Mouse (Mus musculus): Measurements from ENCODE around the gene Fpr3.

GRCm38 (mm10) chr17:17840796-17841195, 46.9 kb upstream of the Fpr3 start:
- TF ChIP-seq CTCF (IDR thresholded peaks at IDR 0.05; ENCODE audit: borderline replicate concordance, insufficient read depth, low read depth, low read length) (no peak), POLR2A (IDR thresholded peaks at IDR 0.05; ENCODE audit: borderline replicate concordance, insufficient read depth, low read length) (no peak)

Measured in cerebellum, adult 2 months (tissue).